Mouse (Mus musculus): ENCODE measurements around the gene Wdr26. TPM values are rescaled to one million over a fixed set of nuclear protein-coding genes. Genes with fewer than 3 reads are reported as not detected.
A peak's percentile ranks its signal among the peaks of the same experiment; 100 is the strongest.

The Wdr26 gene
- polyA plus RNA-seq, 1 experiment from 2014 or later, result 49.8 TPM

DNA sequence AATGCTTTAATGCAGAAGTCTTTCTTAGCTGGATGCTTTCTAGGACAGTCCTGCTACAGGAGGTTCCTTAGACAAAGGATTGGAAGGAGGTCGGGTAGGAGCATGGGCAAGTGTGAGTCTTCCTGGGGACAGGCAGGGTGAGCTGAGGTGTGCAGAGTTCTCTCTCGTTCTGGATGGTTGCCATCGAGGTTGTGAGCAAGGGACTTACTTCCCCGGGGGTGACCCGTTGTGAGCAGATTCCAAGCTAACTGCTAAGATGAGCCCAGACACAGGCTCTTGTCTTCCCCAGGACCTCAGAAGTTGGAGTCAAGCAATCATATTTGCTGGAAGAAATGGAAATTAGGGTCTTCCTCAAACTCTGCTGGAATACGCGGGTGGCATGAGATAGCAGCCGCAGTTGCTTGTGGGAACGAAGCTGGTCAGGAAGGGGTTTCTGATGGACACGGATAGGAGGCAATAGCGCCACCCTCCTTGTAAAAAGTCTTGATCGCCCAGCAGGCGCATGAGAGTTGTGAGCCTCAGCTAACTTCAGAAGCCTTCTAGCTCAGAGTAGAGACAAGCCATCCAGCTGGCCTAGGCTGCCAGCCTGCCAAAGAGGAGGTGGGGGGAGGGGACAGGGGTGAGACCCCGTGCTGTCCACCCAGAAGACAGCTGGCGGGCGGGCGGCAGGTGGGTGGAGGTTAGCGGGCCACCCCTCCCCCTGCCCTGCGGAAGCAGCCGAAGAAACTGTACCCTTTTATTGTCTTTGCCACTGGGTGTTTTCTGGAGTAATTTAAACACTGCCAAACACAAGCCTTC lies 44.3 kb upstream of the Wdr26 start:
- ATAC-seq (ENCODE audit: low FRiP score) (peak; percentile 69; the same call in 1 of the 2 replicates), DNase-seq (ENCODE audit: low spot score) (peak; percentile 53)
- no peaks in the 10 kb centered on the region for H3K27me3 ChIP-seq (ENCODE audit: control insufficient read depth, insufficient read depth, low read length)
- H3K36me3 ChIP-seq (replicated peaks; ENCODE audit: control insufficient read depth, insufficient read depth), result no peaks in the 10 kb centered on the region
- peak overlapping the region; percentile 71 for H3K4me2 ChIP-seq (replicated peaks)
- H3K9ac ChIP-seq, result peak overlapping the region; percentile 52
- WGBS, result 3% methylated on average over 20 of the region's 20 CpGs
- peak overlapping the region; percentile 27 for H3K4me3 ChIP-seq (replicated peaks; ENCODE audit: low read length)
- H3K4me1 ChIP-seq (replicated peaks; ENCODE audit: control insufficient read depth, insufficient read depth, low read length), result peaks cover 13% of the 10 kb centered on the region; the same call in 1 of the 2 replicates
- H3K9me3 ChIP-seq (ENCODE audit: control insufficient read depth, low read length), result no peaks in the 10 kb centered on the region
- H3K27ac ChIP-seq, result no peak overlapping the region

DNA sequence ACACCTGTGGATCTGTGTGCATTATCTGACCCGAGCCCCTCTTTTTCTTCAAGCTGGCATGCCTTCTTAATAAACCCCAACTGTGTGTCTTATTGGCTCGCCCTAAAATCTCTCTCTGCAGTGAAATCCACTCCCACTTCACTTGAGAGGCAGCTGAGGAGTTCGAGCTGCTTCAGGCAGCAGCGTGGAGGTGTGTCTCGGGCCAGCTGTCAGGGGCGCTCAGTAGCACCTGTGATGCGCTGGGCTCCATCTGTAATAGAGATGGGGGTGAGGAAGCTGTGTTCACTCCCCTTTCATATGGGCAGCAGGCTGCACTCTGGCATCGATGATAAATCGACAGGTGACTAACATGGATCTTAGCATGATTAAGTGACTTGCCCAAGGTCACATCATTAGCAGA lies 43.6 kb upstream of the Wdr26 start:
- ATAC-seq (ENCODE audit: low FRiP score), result no peak
- Histone ChIP-seq H3K36me3 (replicated peaks; ENCODE audit: control insufficient read depth, insufficient read depth) (no peaks in the 10 kb centered on the region), H3K4me1 (replicated peaks; ENCODE audit: control insufficient read depth, insufficient read depth, low read length) (peaks cover 13% of the 10 kb centered on the region; the same call in 1 of the 2 replicates), H3K27ac (no peak overlapping the region), H3K9ac (no peak overlapping the region), H3K9me3 (ENCODE audit: control insufficient read depth, low read length) (no peaks in the 10 kb centered on the region), H3K27me3 (ENCODE audit: control insufficient read depth, insufficient read depth, low read length) (no peaks in the 10 kb centered on the region), H3K4me2 (replicated peaks) (peak overlapping the region; percentile 71), H3K4me3 (replicated peaks; ENCODE audit: low read length) (no peak overlapping the region)
- 68% methylated on average over 9 of the region's 9 CpGs for WGBS
- DNase-seq (ENCODE audit: low spot score), result no peak

DNA sequence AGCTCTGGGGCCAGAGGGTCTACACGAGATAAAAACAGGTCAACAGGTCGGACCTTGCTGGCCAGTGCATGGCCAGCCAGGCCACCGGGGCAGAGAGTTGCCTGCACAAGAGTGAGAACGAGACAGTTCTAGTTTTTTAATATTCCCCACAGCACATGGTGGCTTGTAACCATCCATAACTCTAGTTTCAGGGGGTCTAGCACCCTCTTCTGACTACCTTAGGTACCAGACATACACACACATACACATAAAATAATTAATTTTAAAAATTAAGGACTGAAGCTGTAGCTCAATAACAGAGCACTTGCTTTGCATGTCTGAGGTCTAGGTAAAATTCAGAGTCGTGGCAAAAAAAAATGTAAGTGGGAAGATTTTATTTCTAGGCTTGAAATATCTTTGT lies 39.8 kb upstream of the Wdr26 start:
- H3K9me3 ChIP-seq (ENCODE audit: control insufficient read depth, low read length), result no peaks in the 10 kb centered on the region
- no peak for DNase-seq (ENCODE audit: low spot score)
- no peak overlapping the region for H3K9ac ChIP-seq
- ATAC-seq (ENCODE audit: low FRiP score), result no peak
- no peaks in the 10 kb centered on the region for H3K27me3 ChIP-seq (ENCODE audit: control insufficient read depth, insufficient read depth, low read length)
- H3K4me2 ChIP-seq (replicated peaks), result no peak overlapping the region
- peaks cover 7% of the 10 kb centered on the region; the same call in 1 of the 2 replicates for H3K4me1 ChIP-seq (replicated peaks; ENCODE audit: control insufficient read depth, insufficient read depth, low read length)
- WGBS, result 85% methylated on average over 5 of the region's 5 CpGs
- no peaks in the 10 kb centered on the region for H3K36me3 ChIP-seq (replicated peaks; ENCODE audit: control insufficient read depth, insufficient read depth)
- no peak overlapping the region for H3K27ac ChIP-seq
- no peak overlapping the region for H3K4me3 ChIP-seq (replicated peaks; ENCODE audit: low read length)

DNA sequence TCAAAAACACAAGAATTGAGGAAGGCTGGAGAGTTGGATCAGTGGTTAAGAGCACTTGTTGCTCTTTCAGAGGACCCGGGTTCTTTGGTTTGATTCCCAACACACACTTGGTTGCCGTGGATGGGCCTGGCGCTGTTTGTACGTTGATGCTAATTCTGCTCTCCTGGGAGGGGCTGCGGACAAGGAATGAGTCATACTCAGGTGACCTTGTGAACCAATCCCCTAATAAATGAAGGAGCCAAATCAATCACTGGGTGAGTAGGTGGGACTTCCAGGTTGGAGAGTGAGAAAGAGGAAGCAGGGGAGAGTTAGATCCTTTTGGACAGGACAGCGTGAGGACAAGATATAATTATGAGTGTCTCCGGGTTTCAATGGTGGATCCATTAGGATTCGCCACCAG lies 39.2 kb upstream of the Wdr26 start:
- Histone ChIP-seq H3K9me3 (ENCODE audit: control insufficient read depth, low read length) (no peaks in the 10 kb centered on the region), H3K4me1 (replicated peaks; ENCODE audit: control insufficient read depth, insufficient read depth, low read length) (peaks cover 2% of the 10 kb centered on the region; the same call in 1 of the 2 replicates), H3K4me3 (replicated peaks; ENCODE audit: low read length) (no peak overlapping the region), H3K36me3 (replicated peaks; ENCODE audit: control insufficient read depth, insufficient read depth) (no peaks in the 10 kb centered on the region), H3K27me3 (ENCODE audit: control insufficient read depth, insufficient read depth, low read length) (no peaks in the 10 kb centered on the region), H3K27ac (no peak overlapping the region), H3K9ac (no peak overlapping the region), H3K4me2 (replicated peaks) (no peak overlapping the region)
- no peak for DNase-seq (ENCODE audit: low spot score)
- 96% methylated on average over 8 of the region's 8 CpGs for WGBS
- ATAC-seq (ENCODE audit: low FRiP score), result no peak

DNA sequence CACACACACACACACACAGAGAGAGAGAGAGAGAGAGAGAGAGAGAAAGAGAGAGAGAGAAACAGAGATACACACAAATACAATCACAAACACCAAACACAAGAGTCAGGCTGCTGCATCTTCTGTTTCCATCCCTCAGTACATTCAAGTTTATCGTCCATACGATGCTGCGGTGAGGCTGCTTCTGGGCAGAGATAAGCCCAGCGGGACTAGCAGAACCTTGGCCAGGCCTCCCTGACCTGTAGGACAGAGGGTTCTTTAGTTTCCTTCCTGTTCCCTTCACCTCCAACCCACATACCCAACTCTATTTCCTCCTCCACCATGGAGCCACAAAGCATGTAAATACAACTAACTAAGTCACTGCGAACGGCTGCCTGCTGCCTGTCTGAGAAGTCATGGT lies 37.7 kb upstream of the Wdr26 start:
- ATAC-seq (ENCODE audit: low FRiP score) (no peak), DNase-seq (ENCODE audit: low spot score) (no peak)
- Histone ChIP-seq H3K36me3 (replicated peaks; ENCODE audit: control insufficient read depth, insufficient read depth) (no peaks in the 10 kb centered on the region), H3K9ac (no peak overlapping the region), H3K27me3 (ENCODE audit: control insufficient read depth, insufficient read depth, low read length) (no peaks in the 10 kb centered on the region), H3K9me3 (ENCODE audit: control insufficient read depth, low read length) (no peaks in the 10 kb centered on the region), H3K4me2 (replicated peaks) (no peak overlapping the region), H3K27ac (no peak overlapping the region), H3K4me3 (replicated peaks; ENCODE audit: low read length) (no peak overlapping the region), H3K4me1 (replicated peaks; ENCODE audit: control insufficient read depth, insufficient read depth, low read length) (no peaks in the 10 kb centered on the region)
- WGBS, result 94% methylated on average over 6 of the region's 6 CpGs

DNA sequence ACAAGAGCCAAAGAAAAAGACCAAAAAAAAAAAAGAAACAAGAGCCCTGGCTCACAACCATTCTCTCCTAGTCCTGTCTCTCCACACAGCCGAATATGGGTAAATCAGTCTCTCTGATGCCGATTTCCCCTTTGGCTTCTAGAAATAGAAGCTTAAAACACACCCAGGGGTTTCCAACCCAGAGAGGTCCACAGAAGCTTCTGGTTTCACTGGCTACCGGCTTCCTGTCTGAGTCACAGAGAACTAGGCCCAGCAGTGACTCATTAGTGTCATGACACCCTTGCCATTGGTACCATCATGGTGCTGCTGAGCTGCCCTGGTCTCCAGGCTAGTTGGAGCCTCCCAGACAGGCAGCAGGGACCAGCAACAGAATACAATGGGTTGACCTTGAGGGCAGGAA lies 35.4 kb upstream of the Wdr26 start:
- Histone ChIP-seq H3K9me3 (ENCODE audit: control insufficient read depth, low read length) (no peaks in the 10 kb centered on the region), H3K4me1 (replicated peaks; ENCODE audit: control insufficient read depth, insufficient read depth, low read length) (no peaks in the 10 kb centered on the region), H3K36me3 (replicated peaks; ENCODE audit: control insufficient read depth, insufficient read depth) (no peaks in the 10 kb centered on the region), H3K27ac (no peak overlapping the region), H3K4me3 (replicated peaks; ENCODE audit: low read length) (no peak overlapping the region), H3K27me3 (ENCODE audit: control insufficient read depth, insufficient read depth, low read length) (no peaks in the 10 kb centered on the region), H3K9ac (no peak overlapping the region), H3K4me2 (replicated peaks) (no peak overlapping the region)
- ATAC-seq (ENCODE audit: low FRiP score) (no peak), DNase-seq (ENCODE audit: low spot score) (no peak)
- 91% methylated on average over 3 of the region's 3 CpGs for WGBS

DNA sequence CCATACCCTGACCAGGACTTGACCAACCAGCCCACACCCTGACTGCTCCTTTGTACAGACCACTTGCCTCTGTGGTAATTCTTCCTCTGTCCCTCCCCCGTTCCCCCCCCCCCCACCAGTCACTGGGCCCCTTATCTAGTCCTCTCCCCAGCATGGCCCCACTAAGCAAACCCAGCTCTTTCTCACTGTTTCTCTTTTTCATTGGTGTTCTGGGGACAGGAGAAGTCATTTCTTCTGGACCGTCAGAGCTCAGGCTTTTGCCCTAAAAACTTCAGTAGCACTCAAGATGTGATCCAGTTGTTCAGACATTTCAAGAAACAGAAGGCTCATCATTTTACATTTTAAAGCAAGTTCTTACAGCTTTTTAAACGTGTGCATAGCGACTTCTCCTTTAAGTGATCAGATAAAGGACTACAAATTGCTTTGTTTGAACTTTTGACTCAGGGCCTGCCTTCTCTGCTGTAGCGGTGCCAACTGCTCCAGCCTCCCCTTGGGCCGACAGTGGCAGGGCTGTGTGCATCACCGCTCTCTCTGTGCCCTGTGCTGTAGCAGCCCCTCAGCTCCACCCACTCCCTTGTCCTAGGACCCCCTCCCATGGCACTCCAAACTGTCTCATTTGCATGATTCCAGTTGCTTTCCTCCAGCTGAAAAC lies 34.8 kb upstream of the Wdr26 start:
- Histone ChIP-seq H3K9me3 (ENCODE audit: control insufficient read depth, low read length) (no peaks in the 10 kb centered on the region), H3K4me2 (replicated peaks) (no peak overlapping the region), H3K4me3 (replicated peaks; ENCODE audit: low read length) (no peak overlapping the region), H3K4me1 (replicated peaks; ENCODE audit: control insufficient read depth, insufficient read depth, low read length) (no peaks in the 10 kb centered on the region), H3K36me3 (replicated peaks; ENCODE audit: control insufficient read depth, insufficient read depth) (no peaks in the 10 kb centered on the region), H3K9ac (no peak overlapping the region), H3K27me3 (ENCODE audit: control insufficient read depth, insufficient read depth, low read length) (no peaks in the 10 kb centered on the region), H3K27ac (no peak overlapping the region)
- DNase-seq (ENCODE audit: low spot score) (no peak), ATAC-seq (ENCODE audit: low FRiP score) (no peak)
- WGBS, result 41% methylated on average over 7 of the region's 7 CpGs

DNA sequence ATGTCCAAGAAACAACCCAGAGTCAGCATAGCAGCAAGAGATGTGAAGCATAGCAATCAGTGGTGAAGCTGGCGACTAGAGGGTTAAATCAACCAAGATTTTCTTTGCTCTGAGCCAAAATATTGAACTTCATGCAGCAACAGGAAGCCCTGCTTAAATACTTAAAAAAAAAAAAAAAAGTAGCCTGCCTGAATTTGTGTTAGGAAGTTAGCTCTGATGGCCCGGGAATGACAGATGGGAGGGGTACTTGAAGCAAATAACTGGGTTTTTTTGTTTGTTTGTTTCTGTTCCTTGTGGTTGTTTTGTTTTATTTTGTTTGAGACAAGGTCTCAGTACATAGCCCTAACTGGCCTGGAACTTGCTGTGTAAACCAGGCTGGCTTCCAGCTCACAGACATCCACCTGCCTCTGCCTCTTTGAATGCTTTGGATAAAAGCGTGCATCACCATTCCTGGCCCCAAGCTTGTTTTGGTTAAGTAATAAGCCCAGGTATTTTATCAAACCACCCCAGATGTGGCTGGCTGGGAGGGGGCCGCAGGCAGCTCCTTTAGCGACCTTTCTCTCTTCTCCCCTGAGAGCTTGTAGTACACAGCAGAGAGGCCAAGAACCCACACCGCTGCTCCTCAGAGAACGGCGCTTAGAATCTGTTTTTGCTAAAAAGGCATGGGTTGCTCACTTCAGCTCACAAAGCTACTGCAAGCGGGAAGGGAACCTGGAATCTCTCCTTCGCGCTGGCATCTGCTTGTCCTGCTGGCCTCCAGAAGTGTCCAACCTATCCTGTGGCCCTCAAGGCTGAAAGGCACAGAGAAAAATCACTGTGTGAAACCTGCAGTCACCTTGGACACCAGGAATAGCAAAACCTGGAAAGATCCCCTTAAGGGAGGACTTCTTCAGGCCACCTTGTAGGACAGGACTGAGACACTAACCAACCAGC lies 34.0 kb upstream of the Wdr26 start:
- WGBS, result 78% methylated on average over 11 of the region's 11 CpGs
- H3K4me1 ChIP-seq (replicated peaks; ENCODE audit: control insufficient read depth, insufficient read depth, low read length), result no peaks in the 10 kb centered on the region

DNA sequence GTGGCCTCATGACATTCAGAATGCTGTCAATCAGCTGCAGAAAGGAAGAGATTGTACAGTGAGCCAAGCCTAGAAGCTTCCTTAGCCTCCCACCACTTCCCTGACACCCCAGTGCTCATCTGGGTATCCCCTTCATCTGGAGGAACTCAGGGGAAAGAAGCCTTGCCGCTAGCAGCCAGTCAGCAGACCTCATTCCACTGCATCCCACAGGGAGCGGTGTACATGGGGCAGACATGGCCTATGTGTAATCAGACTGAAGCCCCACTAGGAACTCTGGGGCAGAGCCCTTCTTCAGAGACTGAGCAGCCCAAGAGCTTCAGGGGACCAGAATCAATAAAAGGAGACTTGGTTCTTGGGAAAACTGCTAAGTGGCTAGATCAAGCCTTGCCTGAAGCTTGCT lies 33.3 kb upstream of the Wdr26 start:
- no peak for ATAC-seq (ENCODE audit: low FRiP score)

More for the DNA sequence above, 34.0 kb upstream of the Wdr26 start:
- Histone ChIP-seq H3K4me3 (replicated peaks; ENCODE audit: low read length) (no peak overlapping the region), H3K4me2 (replicated peaks) (no peak overlapping the region), H3K27ac (no peak overlapping the region), H3K9ac (no peak overlapping the region), H3K9me3 (ENCODE audit: control insufficient read depth, low read length) (no peaks in the 10 kb centered on the region), H3K36me3 (replicated peaks; ENCODE audit: control insufficient read depth, insufficient read depth) (no peaks in the 10 kb centered on the region), H3K27me3 (ENCODE audit: control insufficient read depth, insufficient read depth, low read length) (no peaks in the 10 kb centered on the region)
- no peak for DNase-seq (ENCODE audit: low spot score)
- ATAC-seq (ENCODE audit: low FRiP score), result no peak

More for the DNA sequence above, 33.3 kb upstream of the Wdr26 start:
- WGBS, result 96% methylated on average over 2 of the region's 2 CpGs
- Histone ChIP-seq H3K4me2 (replicated peaks) (no peak overlapping the region), H3K9me3 (ENCODE audit: control insufficient read depth, low read length) (no peaks in the 10 kb centered on the region), H3K27ac (no peak overlapping the region), H3K4me3 (replicated peaks; ENCODE audit: low read length) (no peak overlapping the region), H3K27me3 (ENCODE audit: control insufficient read depth, insufficient read depth, low read length) (no peaks in the 10 kb centered on the region), H3K36me3 (replicated peaks; ENCODE audit: control insufficient read depth, insufficient read depth) (no peaks in the 10 kb centered on the region), H3K4me1 (replicated peaks; ENCODE audit: control insufficient read depth, insufficient read depth, low read length) (no peaks in the 10 kb centered on the region), H3K9ac (no peak overlapping the region)
- no peak for DNase-seq (ENCODE audit: low spot score)

Data from hindbrain, embryonic 14.5 days (tissue).